Mouse (Mus musculus) ES-E14 (cell line): ENCODE data around the gene Zfp729b. TPM values are rescaled to one million over a fixed set of nuclear protein-coding genes. Genes with fewer than 3 reads are reported as not detected.
A peak's percentile ranks its signal among the peaks of the same experiment; 100 is the strongest.

ENCODE experiments used
- DNase-seq: peaks from one replicate; pipeline ENCODE4 v3.0.0-alpha.2; 2013; ENCODE audit warnings: low read depth, low spot score
- H3K27ac ChIP-seq: 2 replicates; pipeline ENCODE4 v1.5.1; 2012; ENCODE audit warnings: low read depth, mild to moderate bottlenecking, low read length, moderate library complexity, mixed read lengths; ENCODE audit not compliant: poor library complexity, insufficient read depth, severe bottlenecking
- H3K36me3 ChIP-seq: 2 replicates; pipeline ENCODE4 v1.6.1; 2012; ENCODE audit warnings: mild to moderate bottlenecking, low read length, moderate library complexity, mixed read lengths; ENCODE audit not compliant: control insufficient read depth, poor library complexity, insufficient read depth, severe bottlenecking
- H3K4me1 ChIP-seq, 2 experiments: fragments of 150-350 bp in 1 of 2; sonication (generic) in 1 of 2; 2 replicates each; pipeline ENCODE4 v1.6.1; 2012; ENCODE audit warnings: low read length in 2 of 2, mild to moderate bottlenecking in 1 of 2, mixed read lengths in 1 of 2; ENCODE audit not compliant: control insufficient read depth in 2 of 2, insufficient read depth in 2 of 2, poor library complexity in 1 of 2
- H3K4me3 ChIP-seq, 2 experiments: fragments of 150-350 bp in 1 of 2; sonication (generic) in 1 of 2; 2 replicates each; pipeline ENCODE4 v1.5.1; 2012; ENCODE audit warnings: low read length in 2 of 2, low read depth in 1 of 2, mild to moderate bottlenecking in 1 of 2, mixed read lengths in 1 of 2; ENCODE audit not compliant: insufficient read depth in 1 of 2, poor library complexity in 1 of 2, severe bottlenecking in 1 of 2
- H3K9ac ChIP-seq: 2 replicates; pipeline ENCODE4 v1.6.1; 2012; ENCODE audit warnings: low read depth, mild to moderate bottlenecking, low read length, mixed read lengths; ENCODE audit not compliant: poor library complexity, insufficient read depth, severe bottlenecking
- H3K9me3 ChIP-seq: fragments of 150-350 bp; sonication (generic); 2 replicates; pipeline ENCODE4 v1.6.1; 2012; ENCODE audit warnings: low read depth, mild to moderate bottlenecking, low read length; ENCODE audit not compliant: control insufficient read depth, insufficient read depth
- CHD2 ChIP-seq: IDR thresholded peaks from 2 replicates; pipeline ENCODE4 v1.6.1; 2014; ENCODE audit warnings: mild to moderate bottlenecking, low read depth, low read length, inconsistent platforms
- HCFC1 ChIP-seq: IDR thresholded peaks from 2 replicates; pipeline ENCODE4 v1.6.1; 2012; ENCODE audit warnings: low read length, inconsistent platforms, borderline replicate concordance; ENCODE audit not compliant: insufficient read depth
- MAFK ChIP-seq: IDR thresholded peaks from 2 replicates; pipeline ENCODE4 v1.6.1; 2014; ENCODE audit warnings: mild to moderate bottlenecking, low read depth, low read length, inconsistent platforms; ENCODE audit not compliant: insufficient read depth
- ZC3H11A ChIP-seq: IDR thresholded peaks from 2 replicates; pipeline ENCODE4 v1.6.1; 2012; ENCODE audit warnings: low read depth, mild to moderate bottlenecking, inconsistent platforms, low read length, borderline replicate concordance
- ZNF384 ChIP-seq: IDR thresholded peaks from 2 replicates; pipeline ENCODE4 v1.6.1; 2012; ENCODE audit warnings: low read depth, low read length, inconsistent platforms
- in situ Hi-C, 2 experiments: fragments of 600-800 bp; cut with MboI; formaldehyde crosslinking; loops; one replicate each; pipeline ENCODE4 v1.15.1; 2025; ENCODE audit warnings: low sequenced_read_pairs in 2 of 2, inconsistent platforms in 1 of 2; ENCODE audit not compliant: unreplicated experiment in 2 of 2
- total RNA-seq: library from RNA; depleted of rRNA; stranded (reverse); fragments of 300-350 nt; gene quantifications from 2 replicates; pipeline ENCODE4 v1.2.3, GENCODE M21; 2012; rRNA removed

The Zfp729b gene
- total RNA-seq, result 23.2 and 25.1 TPM in 2 replicates

DNA sequence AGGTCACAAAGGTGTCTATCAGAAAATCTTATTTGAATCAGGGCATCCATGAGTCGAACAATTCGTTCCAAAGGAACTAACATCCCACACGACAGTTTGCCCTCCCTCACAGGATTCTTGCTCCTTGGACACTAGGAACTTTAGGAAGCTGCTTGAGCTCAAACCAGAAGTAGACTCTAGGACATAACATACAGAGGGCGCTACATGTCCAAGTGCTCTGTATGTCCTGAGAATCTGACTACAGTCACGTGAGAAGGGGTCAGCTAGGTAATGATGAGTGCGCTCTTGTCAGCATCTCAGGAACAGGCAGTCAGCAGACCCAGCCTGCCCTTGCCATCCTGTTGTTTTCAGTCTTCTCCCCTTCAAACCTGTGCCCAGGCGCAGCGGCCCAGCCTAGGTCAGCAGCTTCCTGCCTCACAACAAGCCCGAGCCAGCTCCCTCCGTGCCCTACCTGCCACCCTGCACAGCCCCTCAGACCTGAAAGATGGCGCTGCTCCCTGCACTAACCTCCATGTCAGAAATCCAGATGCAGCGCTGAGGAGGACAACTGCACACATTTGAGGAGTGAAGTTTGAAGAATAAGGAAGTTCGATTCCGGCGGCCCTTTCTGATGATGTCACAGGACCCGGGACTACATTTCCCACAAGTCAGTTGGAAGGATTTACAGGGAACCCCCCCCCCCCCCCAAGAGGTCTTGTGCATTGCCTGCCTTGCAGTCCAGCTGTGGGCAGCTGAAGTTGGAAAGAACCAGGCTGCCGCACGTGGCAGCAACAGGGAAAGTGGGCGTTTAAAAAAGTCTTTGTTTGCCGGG is at the start of gene Zfp729b:
Gene Zfp729b, minus strand, starts transcription at position 642 of the 811 bp plus-strand sequence.
- DNase-seq, result peak; percentile 69
- H3K4me3 ChIP-seq, result peak within 1 kb of the TSS; percentile 70
- no peak within 1 kb of the TSS for H3K27ac ChIP-seq
- TF ChIP-seq HCFC1, result peak; percentile 82
- no peak for TF ChIP-seq ZC3H11A
- 0 out of 2 replicates have a peak, but pooled peaks cover 2% of the 10 kb centered on the region for H3K9me3 ChIP-seq
- no peaks in the 10 kb centered on the region for H3K36me3 ChIP-seq
- H3K4me1 ChIP-seq, result no peaks in the 10 kb centered on the region
- peak within 1 kb of the TSS; percentile 47 for H3K9ac ChIP-seq
- in situ Hi-C loops, result no loop called here

DNA sequence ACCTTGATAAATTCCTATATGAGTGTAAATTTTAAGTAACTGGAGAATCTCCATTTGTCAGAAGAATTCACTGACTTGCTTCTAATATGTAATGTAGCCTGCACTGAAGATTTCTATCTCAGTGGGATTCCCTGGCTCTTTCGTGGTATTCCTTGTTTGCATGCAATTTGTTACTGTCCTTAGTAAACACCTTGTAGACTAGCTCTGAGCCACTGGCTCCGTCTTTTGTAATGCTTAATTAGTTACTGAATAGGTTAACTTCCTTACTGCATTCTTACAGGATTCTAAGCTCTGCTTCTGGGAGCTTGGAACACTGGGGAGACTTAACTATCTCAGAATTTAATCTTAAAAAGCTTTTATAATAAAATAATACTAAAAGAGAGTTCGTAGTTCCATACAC is 43.0 kb upstream of the Zfp729b start:
- in situ Hi-C loops, result no loop called here
- Histone ChIP-seq H3K9ac (no peak overlapping the region), H3K4me3 (no peak overlapping the region), H3K4me1 (peaks cover 0 to 4% of the 10 kb centered on the region in 2 experiments; a peak in 2 of 4 replicates), H3K9me3 (no peaks in the 10 kb centered on the region), H3K36me3 (no peaks in the 10 kb centered on the region), H3K27ac (peak overlapping the region; percentile 36; the same call in 1 of the 2 replicates)
- no peak for TF ChIP-seq CHD2
- TF ChIP-seq MAFK, result no peak
- TF ChIP-seq HCFC1, result no peak
- TF ChIP-seq ZC3H11A, result no peak
- no peak for TF ChIP-seq ZNF384
- no peak for DNase-seq

DNA sequence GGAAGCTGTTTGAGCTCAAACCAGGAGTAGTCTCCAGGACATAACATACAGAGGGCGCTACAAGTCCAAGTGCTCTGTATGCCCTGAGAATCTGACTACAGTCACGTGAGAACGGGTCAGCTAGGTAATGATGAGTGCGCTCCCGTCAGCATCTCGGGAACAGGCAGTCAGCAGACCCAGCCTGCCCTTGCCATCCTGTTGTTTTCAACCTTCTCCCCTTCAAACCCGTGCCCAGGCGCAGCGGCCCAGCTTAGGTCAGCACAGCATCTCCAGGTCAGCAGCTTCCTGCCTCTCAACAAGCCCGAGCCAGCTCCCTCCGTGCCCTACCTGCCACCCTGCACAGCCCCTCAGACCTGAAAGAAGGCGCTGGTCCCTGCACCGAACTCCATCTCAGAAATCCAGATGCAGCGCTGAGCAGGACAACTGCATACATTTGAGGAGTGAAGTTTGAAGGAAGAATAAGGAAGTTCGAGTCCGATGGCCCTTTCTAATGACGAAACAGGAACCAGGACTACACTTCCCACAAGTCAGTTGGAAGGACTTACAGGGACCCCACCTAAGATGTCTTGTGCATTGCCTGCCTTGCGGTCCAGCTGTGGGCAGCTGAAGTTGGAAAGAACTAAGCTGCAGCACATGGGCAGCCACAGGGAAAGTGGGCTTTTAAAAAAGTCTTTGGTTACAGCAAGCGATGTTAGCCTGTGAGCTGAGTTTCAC is 27.9 kb upstream of the Zfp729b start, which contains the start of the genes Gm49345 and Zfp729a:
Gene Gm49345, minus strand, starts transcription at position 476 of the 714 bp plus-strand sequence.
Gene Zfp729a, minus strand, starts transcription at position 498 of the 714 bp plus-strand sequence.
- TF ChIP-seq MAFK (no peak), HCFC1 (peak; percentile 96), ZNF384 (peak; percentile 55; the same call in 1 of the 2 replicates), CHD2 (no peak), ZC3H11A (no peak)
- in situ Hi-C loops, result no loop called here
- no peaks in the 10 kb centered on the region for H3K9me3 ChIP-seq
- peak within 1 kb of the TSS; percentile 85 for H3K9ac ChIP-seq
- H3K36me3 ChIP-seq, result no peaks in the 10 kb centered on the region
- H3K27ac ChIP-seq, result peak within 1 kb of the TSS; percentile 70
- DNase-seq, result peak; percentile 69
- peaks cover 0 to 2% of the 10 kb centered on the region in 2 experiments; a peak in 1 of 4 replicates for H3K4me1 ChIP-seq
- peak within 1 kb of the TSS; percentile 80 to 95 for H3K4me3 ChIP-seq

DNA sequence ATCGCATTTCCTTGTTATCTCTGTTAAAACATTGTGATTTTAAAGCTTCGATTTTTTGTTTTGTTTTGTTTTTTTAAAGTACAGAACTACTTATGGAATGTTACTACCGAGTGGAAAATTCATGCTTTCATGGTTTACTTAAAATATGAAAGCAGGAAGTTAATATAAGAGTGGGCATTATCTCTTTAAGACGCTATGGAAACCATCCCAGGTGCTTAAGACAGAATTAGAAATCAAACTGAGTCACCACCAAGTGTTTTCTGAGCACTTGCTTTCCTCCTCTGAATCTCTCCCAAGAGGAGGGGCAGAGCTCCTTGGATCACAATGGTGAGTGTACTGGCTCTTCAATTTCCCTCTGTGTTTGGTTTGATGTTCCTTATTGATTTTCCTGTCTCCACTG is 601 bp upstream of the Zfp729b start:
- Histone ChIP-seq H3K9me3 (0 out of 2 replicates have a peak, but pooled peaks cover 2% of the 10 kb centered on the region), H3K36me3 (no peaks in the 10 kb centered on the region), H3K4me3 (peak overlapping the region in 1 of 2 experiments; percentile 28; a peak in 1 of 4 replicates), H3K9ac (no peak overlapping the region), H3K27ac (no peak overlapping the region), H3K4me1 (no peaks in the 10 kb centered on the region)
- no peak for DNase-seq
- in situ Hi-C loops, result no loop called here
- TF ChIP-seq ZNF384 (no peak), HCFC1 (no peak), MAFK (no peak), CHD2 (no peak), ZC3H11A (no peak)
